Mouse (Mus musculus) right cerebral cortex, adult 2 months (tissue): ENCODE results near the gene Pebp1.
A peak's percentile ranks its signal among the peaks of the same experiment; 100 is the strongest.

Experiments used
- DNase-seq, 2 experiments: peaks; one replicate each; pipeline ENCODE4 v3.0.0; 2021 to 2022; ENCODE audit warnings: low spot score in 2 of 2

The Pebp1 gene

DNA sequence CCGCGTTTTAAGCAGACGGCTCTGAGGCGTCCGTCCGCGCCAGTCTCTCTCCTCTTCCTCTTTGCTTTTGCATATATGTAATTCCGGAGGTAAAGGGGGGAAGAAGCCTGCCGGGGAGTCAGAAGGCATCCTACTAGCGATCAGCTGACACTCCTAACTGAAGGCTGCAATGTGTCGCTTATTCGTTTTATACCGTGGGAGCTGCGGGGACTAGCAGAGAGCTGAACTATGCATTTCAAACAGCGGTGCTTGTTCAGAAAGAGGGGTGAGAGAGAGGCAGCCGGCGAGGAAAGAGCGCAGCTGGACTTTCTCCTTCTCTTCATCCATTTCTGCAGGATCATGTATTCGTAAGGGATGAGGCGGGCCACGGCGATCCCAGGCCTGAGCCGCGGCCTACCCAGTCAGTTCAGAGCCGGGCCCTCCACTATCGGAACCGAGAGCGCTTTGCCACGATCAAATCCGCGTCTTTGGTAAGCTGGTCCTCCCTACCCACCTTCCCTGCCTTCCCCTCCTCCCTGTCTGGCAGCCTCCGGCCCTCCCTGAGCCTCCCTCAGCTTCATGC is 46.6 kb downstream of the Pebp1 start:
- DNase-seq, result peak; percentile 60 to 68

DNA sequence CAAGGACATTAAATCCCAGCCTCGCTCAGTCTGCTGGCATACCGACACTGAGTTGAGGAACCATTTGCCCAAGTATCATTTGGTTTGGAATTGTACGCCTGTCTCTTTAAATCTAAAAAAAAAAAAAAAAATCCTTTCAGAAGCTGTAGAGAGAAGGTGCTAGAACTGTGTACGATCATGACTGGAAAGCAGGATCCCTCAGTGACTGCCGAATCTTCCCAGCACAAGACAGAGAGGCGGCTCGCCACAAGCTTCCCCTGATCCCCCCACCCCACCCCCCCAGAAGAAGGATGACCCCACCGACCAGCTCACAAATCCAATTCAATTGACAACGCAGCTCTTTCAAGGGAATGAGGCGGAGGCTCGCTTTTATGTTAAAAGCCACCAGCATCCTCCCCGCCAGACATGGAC is 47.1 kb downstream of the Pebp1 start:
- DNase-seq, result peak in 1 of 2 experiments; percentile 26

DNA sequence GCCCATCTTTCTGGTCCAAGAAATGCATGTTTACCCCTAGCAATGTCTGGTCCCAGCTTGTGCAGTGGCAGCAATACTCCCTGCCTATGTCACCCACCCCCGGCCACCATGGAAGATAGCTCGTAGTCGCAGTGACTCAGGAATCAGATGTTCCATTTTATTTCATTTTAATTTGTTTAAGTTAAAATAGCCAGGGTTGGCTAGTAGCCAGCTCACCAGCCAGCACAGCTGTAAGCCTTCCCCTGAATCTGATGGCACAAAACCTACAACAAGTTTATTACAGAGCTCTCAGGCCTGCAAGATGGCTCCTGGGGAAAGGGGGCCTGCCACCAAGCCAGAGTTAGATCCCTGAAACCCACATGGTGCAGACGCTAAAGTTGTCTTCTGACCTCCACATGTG is 48.3 kb downstream of the Pebp1 start:
- DNase-seq, result peak; percentile 23 to 32

DNA sequence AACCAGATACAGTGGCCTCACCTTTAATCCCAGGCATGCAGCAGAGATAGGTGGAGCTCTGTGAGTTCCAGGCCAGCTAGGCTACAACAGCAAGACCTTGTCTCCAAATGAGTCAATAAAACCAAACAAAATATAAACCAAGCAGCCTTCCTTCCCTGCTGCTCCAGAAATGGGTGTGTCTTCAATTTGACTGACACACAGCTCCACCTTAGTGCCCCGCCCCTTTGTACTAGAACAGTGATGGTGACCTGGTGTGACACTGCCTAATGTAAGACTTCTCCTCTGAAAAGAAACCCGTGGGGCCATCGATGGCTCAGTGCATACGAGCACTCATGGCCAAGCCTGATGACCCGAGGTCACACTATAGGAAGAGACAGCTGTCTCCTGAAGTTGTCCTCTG is 50.9 kb downstream of the Pebp1 start:
- DNase-seq, result no peak
